Mouse (Mus musculus) limb, embryonic 11.5 days (tissue): ENCODE measurements around the gene Gse1. TPM values are rescaled to one million over a fixed set of nuclear protein-coding genes. Genes with fewer than 3 reads are reported as not detected.

Experiments used
- ATAC-seq: fragments of 200-750 bp; cut with Nextera tagmentation; 2 replicates; pipeline ENCODE4 v1.8.0; 2017; ENCODE audit warnings: low read depth; ENCODE audit not compliant: insufficient number of reproducible peaks, low FRiP score, low TSS enrichment
- DNase-seq: peaks from one replicate; pipeline ENCODE4 v3.0.0-alpha.2; 2015; ENCODE audit warnings: low spot score
- H3K27ac ChIP-seq: fragments of 300-500 bp; sonication (generic); replicated peaks from 2 replicates; pipeline ENCODE4 v1.5.1; 2014; ENCODE audit warnings: low read depth, mild to moderate bottlenecking, low read length
- H3K27me3 ChIP-seq: fragments of 300-500 bp; sonication (generic); 2 replicates; pipeline ENCODE4 v1.6.1; 2014; ENCODE audit warnings: mild to moderate bottlenecking, low read length, mixed read lengths; ENCODE audit not compliant: control insufficient read depth, insufficient read depth
- H3K36me3 ChIP-seq: fragments of 300-500 bp; sonication (generic); 2 replicates; pipeline ENCODE4 v1.6.1; 2014; ENCODE audit warnings: mild to moderate bottlenecking, low read length, moderate library complexity, mixed read lengths; ENCODE audit not compliant: control insufficient read depth, insufficient read depth
- H3K4me1 ChIP-seq: fragments of 300-500 bp; sonication (generic); 2 replicates; pipeline ENCODE4 v1.6.1; 2014; ENCODE audit warnings: low read length, mixed read lengths; ENCODE audit not compliant: control insufficient read depth, insufficient read depth
- H3K4me2 ChIP-seq: fragments of 300-500 bp; sonication (generic); 2 replicates; pipeline ENCODE4 v1.6.1; 2014; ENCODE audit warnings: low read depth, mild to moderate bottlenecking, moderate library complexity; ENCODE audit not compliant: severe bottlenecking
- H3K4me3 ChIP-seq: fragments of 300-500 bp; sonication (generic); 2 replicates; pipeline ENCODE4 v1.5.1; 2014; ENCODE audit warnings: low read depth, low read length
- H3K9ac ChIP-seq: fragments of 300-500 bp; sonication (generic); 2 replicates; pipeline ENCODE4 v1.6.1; 2014; ENCODE audit warnings: mild to moderate bottlenecking, low read length
- H3K9me3 ChIP-seq: fragments of 300-500 bp; sonication (generic); 2 replicates; pipeline ENCODE4 v1.6.1; 2016; ENCODE audit warnings: low read length; ENCODE audit not compliant: control insufficient read depth
- WGBS: fragments of 180-500 bp; shearing (Covaris S2); extraction: QIAGEN DNeasy Blood & Tissue Kit; methylation state at CpG from one replicate; pipeline ENCODE4 v1.1.7; 2014; 5-methylcytosine and 5-hydroxymethylcytosine counted together
- polyA plus RNA-seq: library from polyadenylated mRNA; unstranded; fragments of >200 nt; fragmentation: Nextera tagmentation; extraction: Ambion mirVana; gene quantifications from 2 replicates; pipeline ENCODE4 v1.2.1, GENCODE M21; 2014

Gene Gse1
- polyA plus RNA-seq, 1 experiment from 2014 or later = 6.6 TPM

DNA sequence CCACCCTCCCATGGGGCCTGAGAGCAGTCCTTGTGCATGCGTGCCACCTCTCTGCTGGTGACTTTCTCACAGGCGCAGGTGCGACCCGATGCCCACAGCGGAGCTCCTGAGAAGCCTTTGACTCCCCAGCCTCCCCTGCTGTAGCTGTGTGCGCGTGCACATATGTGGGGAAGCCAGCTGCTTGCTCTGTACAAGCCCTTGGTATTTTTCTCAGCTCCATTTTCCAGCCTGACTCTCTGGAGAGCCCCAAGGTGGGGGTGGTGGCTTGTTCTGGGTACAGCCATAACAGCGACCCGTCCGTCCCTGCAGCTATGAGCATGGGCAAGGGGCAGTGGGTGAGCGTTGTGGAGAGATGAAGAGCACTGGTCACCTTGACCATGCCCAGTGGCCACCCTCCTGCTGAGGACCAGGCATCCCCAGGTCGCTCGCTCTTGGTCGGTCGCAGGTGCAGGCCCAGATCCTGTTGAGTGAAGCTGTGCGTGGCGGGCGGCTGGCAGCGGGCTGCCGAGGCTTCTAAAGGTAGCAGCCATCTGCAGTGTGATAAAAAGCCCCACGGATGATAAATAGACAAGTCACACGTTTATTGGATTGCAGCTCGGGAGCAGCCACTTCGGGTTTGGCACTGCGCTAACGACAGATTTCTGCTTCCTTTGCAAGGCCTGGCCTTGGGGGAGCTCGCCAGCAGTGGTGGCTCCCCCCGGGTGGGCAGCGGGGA is 184.8 kb downstream of the Gse1 start:
- DNase-seq (no peak), ATAC-seq (no peak)
- H3K9ac ChIP-seq = no peak overlapping the region
- H3K27ac ChIP-seq = no peak overlapping the region
- no peak overlapping the region for H3K4me3 ChIP-seq
- WGBS = 59% methylated on average over 29 of the region's 29 CpGs
- H3K4me1 ChIP-seq = peaks cover 83% of the 10 kb centered on the region
- no peaks in the 10 kb centered on the region for H3K9me3 ChIP-seq
- no peaks in the 10 kb centered on the region for H3K36me3 ChIP-seq
- H3K27me3 ChIP-seq = 0 out of 2 replicates have a peak, but pooled peaks cover 2% of the 10 kb centered on the region
- no peak overlapping the region for H3K4me2 ChIP-seq

DNA sequence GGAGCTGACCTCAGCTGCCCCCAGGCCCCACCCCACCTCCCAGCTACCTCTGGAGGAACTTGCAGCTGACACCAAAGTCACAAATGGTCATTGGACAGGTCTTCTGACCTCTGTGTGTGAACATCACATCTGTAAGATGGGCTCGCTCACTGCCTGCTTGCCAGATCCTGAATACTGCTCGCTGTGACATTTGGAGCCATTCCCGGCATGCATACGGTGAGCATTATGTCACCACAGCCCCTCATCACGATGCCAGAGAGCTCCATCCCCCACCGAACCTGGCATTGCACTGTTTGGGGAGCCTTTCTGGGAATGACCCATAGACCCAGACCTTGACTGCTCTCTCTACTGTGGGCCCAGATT is 185.4 kb downstream of the Gse1 start:
- Histone ChIP-seq H3K27me3 (0 out of 2 replicates have a peak, but pooled peaks cover 2% of the 10 kb centered on the region), H3K4me1 (peaks cover 83% of the 10 kb centered on the region), H3K27ac (no peak overlapping the region), H3K4me3 (no peak overlapping the region), H3K36me3 (no peaks in the 10 kb centered on the region), H3K4me2 (no peak overlapping the region), H3K9me3 (no peaks in the 10 kb centered on the region), H3K9ac (no peak overlapping the region)
- WGBS = 66% methylated on average over 6 of the region's 6 CpGs
- ATAC-seq (no peak), DNase-seq (no peak)

DNA sequence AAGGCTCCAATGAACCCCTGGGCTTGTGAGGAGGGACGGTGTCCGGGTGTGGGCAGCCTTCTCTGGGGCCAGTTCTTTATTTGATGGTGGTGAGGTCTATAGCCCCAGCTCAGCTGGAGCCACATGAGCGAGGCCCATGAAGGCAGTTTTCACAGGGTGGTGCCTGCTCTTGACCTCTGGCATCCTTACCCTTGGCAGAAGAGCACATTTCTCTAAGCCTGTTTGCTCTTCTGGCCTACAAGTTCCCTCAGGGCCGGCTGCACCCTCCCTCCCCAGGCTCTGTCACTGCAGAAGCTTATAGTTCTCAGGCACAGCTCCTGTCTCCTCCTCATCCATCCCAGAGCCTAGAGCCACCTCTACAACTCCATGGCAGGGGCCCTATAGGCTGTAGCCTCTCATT is 186.0 kb downstream of the Gse1 start:
- Histone ChIP-seq H3K4me3 (no peak overlapping the region), H3K4me1 (peaks cover 80% of the 10 kb centered on the region), H3K36me3 (no peaks in the 10 kb centered on the region), H3K9me3 (no peaks in the 10 kb centered on the region), H3K9ac (no peak overlapping the region), H3K27ac (no peak overlapping the region), H3K27me3 (0 out of 2 replicates have a peak, but pooled peaks cover 2% of the 10 kb centered on the region), H3K4me2 (no peak overlapping the region)
- 84% methylated on average over 4 of the region's 4 CpGs for WGBS
- ATAC-seq = no peak
- no peak for DNase-seq

DNA sequence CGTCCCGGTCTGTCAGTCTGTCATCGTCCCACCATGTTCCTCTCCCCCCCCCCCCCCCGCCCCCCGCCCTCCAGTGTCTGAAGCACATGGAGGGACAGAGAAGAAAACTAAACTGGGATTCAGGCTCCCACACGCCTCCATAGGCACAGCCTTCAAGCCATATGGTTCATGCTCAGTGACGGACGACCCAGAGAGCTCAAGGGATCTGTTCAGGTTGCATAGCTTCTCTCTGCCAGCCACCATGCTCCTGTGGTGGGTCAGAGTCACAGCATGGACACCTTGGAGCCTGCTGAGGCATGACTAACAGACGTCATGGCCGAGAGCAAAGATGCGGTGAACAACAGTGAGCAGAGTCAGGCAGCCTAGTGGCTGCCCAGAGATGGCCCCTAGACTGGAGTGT is 187.2 kb downstream of the Gse1 start:
- no peak overlapping the region for H3K9ac ChIP-seq
- no peak overlapping the region for H3K27ac ChIP-seq
- 66% methylated on average over 9 of the region's 11 CpGs for WGBS
- H3K36me3 ChIP-seq = no peaks in the 10 kb centered on the region
- H3K4me1 ChIP-seq = peaks cover 71% of the 10 kb centered on the region
- H3K4me3 ChIP-seq = no peak overlapping the region
- DNase-seq = no peak
- ATAC-seq = no peak
- no peaks in the 10 kb centered on the region for H3K9me3 ChIP-seq
- no peak overlapping the region for H3K4me2 ChIP-seq
- H3K27me3 ChIP-seq = 0 out of 2 replicates have a peak, but pooled peaks cover 2% of the 10 kb centered on the region

DNA sequence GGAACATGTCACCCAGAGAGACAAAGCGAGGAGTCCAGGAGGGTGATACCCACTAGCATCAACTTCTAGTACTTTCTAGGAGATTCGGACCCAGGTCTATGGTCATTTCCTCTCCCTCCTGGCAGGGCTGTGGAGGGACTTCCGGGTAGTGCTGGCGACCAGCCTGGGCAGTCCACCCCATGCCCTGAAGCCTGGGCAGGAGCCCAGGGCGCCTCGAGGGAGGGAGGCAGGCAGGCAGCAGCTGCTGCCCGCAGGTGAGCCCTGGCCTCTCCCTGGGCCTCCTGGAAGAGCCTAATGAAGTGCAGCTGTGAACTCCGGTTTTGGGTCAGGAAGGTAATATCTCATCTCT is 187.9 kb downstream of the Gse1 start:
- Histone ChIP-seq H3K36me3 (no peaks in the 10 kb centered on the region), H3K9ac (peak overlapping the region; percentile 13; the same call in 1 of the 2 replicates), H3K27ac (peak overlapping the region; percentile 94), H3K9me3 (no peaks in the 10 kb centered on the region), H3K27me3 (0 out of 2 replicates have a peak, but pooled peaks cover 2% of the 10 kb centered on the region), H3K4me1 (peaks cover 66% of the 10 kb centered on the region), H3K4me2 (peak overlapping the region; percentile 43), H3K4me3 (peak overlapping the region; percentile 7; the same call in 1 of the 2 replicates)
- WGBS = 16% methylated on average over 8 of the region's 8 CpGs
- DNase-seq = no peak
- ATAC-seq = no peak; the same call in 1 of the 2 replicates

DNA sequence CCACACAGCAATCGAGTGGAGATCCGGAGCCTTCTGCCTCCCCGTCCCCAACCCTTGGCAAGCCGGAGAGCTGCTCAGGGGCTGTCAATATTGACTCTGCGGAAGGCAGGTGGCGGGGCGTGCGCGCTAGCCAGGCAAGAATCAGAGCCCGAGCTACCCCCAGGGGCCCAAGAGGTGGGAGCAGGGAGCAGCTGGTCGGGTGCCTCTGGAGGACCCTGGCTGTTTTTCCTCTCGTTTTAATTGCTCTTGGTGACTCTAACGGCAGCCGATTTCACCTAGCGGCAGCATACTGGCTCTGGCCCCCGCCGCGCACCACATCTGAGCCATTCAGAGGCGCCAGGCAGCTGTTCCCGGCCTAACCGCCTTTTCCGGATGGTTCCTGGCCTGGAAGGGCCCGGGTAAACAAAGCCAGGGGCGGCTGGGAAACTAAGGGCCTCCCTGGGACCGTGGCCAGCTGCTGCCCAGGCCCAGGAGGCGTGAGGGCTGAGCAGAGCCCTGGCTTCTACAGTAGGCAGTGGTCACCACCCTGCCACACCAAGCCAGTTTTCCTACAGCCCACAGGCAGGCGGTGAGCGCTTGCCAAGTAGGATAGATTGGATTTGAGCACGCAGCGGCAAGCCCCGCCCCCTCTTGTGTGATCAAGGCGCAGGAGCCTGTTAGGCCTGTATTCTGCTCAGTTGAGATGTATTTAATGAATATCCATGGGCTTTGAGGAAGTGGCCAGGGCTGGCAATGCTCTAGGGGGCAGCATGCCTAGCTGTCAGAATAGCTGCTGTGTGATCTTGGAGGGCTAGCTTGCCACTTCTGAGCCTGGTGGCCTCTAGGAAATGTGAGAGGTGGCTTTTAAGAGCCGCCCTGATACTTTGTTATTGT is 188.5 kb downstream of the Gse1 start:
- H3K36me3 ChIP-seq = no peaks in the 10 kb centered on the region

DNA sequence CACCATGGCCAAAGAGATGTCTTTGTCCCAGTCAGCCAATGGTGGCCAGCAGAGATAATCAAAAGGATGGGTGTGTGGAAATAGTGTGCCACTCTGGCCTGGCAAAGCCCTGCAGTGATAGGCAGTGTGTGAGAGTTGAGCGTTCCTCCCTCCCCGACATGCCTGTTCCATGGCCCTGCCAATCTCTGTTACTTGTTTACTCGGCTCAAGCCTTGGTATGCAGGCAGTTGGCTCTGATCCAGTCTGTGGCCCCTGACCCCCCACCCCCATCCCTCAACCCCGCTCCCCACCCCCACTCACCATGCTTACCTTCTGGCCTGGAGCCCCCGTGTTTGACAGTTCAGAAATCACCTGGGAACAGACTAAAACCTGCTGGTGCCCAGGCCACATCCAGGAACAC is 189.9 kb downstream of the Gse1 start:
- 64% methylated on average over 5 of the region's 5 CpGs for WGBS
- H3K4me3 ChIP-seq = no peak overlapping the region
- peaks cover 67% of the 10 kb centered on the region for H3K4me1 ChIP-seq
- no peaks in the 10 kb centered on the region for H3K36me3 ChIP-seq
- no peak overlapping the region for H3K9ac ChIP-seq
- DNase-seq = no peak
- H3K27me3 ChIP-seq = no peaks in the 10 kb centered on the region
- no peaks in the 10 kb centered on the region for H3K9me3 ChIP-seq
- H3K4me2 ChIP-seq = no peak overlapping the region
- no peak overlapping the region for H3K27ac ChIP-seq
- ATAC-seq = no peak

More for the DNA sequence above, 188.5 kb downstream of the Gse1 start:
- peaks cover 67% of the 10 kb centered on the region for H3K4me1 ChIP-seq
- peak overlapping the region; percentile 43 for H3K4me2 ChIP-seq
- DNase-seq (peak; percentile 83), ATAC-seq (peak; percentile 79)
- 1% methylated on average over 33 of the region's 33 CpGs for WGBS
- H3K4me3 ChIP-seq = peak overlapping the region; percentile 7; the same call in 1 of the 2 replicates
- H3K27ac ChIP-seq = peak overlapping the region; percentile 94
- H3K9me3 ChIP-seq = no peaks in the 10 kb centered on the region
- H3K27me3 ChIP-seq = 0 out of 2 replicates have a peak, but pooled peaks cover 2% of the 10 kb centered on the region
- H3K9ac ChIP-seq = peak overlapping the region; percentile 13

DNA sequence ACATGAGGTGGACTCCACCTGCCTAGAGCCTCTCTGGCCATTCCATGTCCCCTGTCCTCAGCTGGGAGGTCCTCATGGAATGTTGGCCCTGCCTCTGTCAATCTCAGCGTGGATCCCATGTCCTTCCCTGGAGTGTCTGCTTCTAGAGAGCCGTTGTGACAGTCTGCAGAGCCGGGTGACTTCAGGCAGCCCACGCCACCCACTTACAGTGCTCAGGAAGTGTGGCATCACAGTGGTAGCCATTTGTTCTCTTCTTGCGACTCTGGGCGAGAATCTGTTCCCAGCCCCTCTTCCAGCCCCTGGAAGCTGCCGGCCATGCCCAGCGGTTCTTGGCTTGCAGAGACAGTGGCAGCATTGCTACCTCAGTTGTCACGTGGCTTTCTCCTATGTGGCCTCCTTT is 191.4 kb downstream of the Gse1 start:
- H3K4me3 ChIP-seq = no peak overlapping the region
- no peak for DNase-seq
- peaks cover 71% of the 10 kb centered on the region for H3K4me1 ChIP-seq
- H3K9ac ChIP-seq = no peak overlapping the region
- H3K9me3 ChIP-seq = no peaks in the 10 kb centered on the region
- no peaks in the 10 kb centered on the region for H3K36me3 ChIP-seq
- H3K27ac ChIP-seq = no peak overlapping the region
- no peak overlapping the region for H3K4me2 ChIP-seq
- WGBS = 77% methylated on average over 9 of the region's 9 CpGs
- H3K27me3 ChIP-seq = no peaks in the 10 kb centered on the region
- no peak for ATAC-seq
